Mouse (Mus musculus): ENCODE measurements around the gene Gm45623. TPM values are rescaled to one million over a fixed set of nuclear protein-coding genes. Genes with fewer than 3 reads are reported as not detected.
A peak's percentile ranks its signal among the peaks of the same experiment; 100 is the strongest.

The Gm45623 gene
- polyA plus RNA-seq, 1 experiment from 2014 or later, result 4.5 TPM

DNA sequence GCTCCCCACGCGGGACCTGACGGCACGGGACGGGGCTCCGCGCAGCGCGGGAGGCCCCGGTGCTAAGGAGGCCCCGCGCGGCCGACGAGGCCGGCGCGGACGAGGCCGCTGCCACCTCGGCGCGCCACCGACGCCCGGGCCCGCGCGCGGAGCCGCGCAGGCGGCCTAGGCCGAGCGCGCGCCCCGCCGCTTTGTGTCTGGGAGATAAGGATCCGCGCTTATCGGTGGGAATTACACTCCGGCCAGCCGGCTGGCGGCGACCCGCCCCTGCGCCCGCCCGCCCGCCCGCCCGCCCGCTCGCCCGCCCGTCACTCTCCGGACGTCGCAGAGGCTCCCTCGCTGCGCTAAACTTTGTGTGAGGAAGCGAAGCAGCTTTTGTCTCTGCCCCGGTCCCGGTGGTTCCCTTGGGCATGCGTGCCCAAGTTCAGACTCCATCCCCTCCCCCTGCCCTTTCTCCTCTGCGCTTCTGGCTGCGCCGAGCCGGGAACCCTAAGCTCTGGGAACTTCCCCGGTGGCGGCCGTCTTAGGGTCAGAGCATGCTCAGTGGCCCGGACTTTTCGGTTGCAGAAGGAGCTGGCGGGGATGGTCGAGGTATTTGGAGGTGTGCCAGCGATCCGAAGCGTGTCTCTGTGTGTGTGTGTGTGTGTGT is 50.3 kb downstream of the Gm45623 start:
- WGBS, result under 1% methylated on average over 63 of the region's 80 CpGs
- H3K4me2 ChIP-seq (replicated peaks; ENCODE audit: low read depth, low read length), result peak overlapping the region; percentile 57
- H3K27me3 ChIP-seq (ENCODE audit: control insufficient read depth, insufficient read depth, low read length), result no peaks in the 10 kb centered on the region
- peak overlapping the region; percentile 98 for H3K9ac ChIP-seq (replicated peaks; ENCODE audit: low read depth, low read length)
- no peaks in the 10 kb centered on the region for H3K9me3 ChIP-seq (ENCODE audit: control insufficient read depth, low read depth, low read length)
- H3K4me3 ChIP-seq (ENCODE audit: low read depth, low read length), result peak overlapping the region; percentile 66
- peak; percentile 59 for ATAC-seq (ENCODE audit: insufficient number of reproducible peaks, insufficient read depth, low FRiP score, low read depth)
- peaks cover 13% of the 10 kb centered on the region for H3K36me3 ChIP-seq (ENCODE audit: control insufficient read depth, insufficient read depth, low read length)
- peaks cover 27% of the 10 kb centered on the region for H3K4me1 ChIP-seq (ENCODE audit: control insufficient read depth, insufficient read depth, low read length)
- peak overlapping the region; percentile 99 for H3K27ac ChIP-seq (ENCODE audit: low read length)

- Histone ChIP-seq H3K27me3 (ENCODE audit: control insufficient read depth, insufficient read depth, low read length) (no peaks in the 10 kb centered on the region), H3K4me2 (replicated peaks; ENCODE audit: low read depth, low read length) (peak within 1 kb of the TSS; percentile 57), H3K27ac (ENCODE audit: low read length) (peak within 1 kb of the TSS; percentile 99), H3K4me3 (ENCODE audit: low read depth, low read length) (peak within 1 kb of the TSS; percentile 66), H3K9ac (replicated peaks; ENCODE audit: low read depth, low read length) (peak within 1 kb of the TSS; percentile 98), H3K4me1 (ENCODE audit: control insufficient read depth, insufficient read depth, low read length) (peaks cover 30% of the 10 kb centered on the region), H3K9me3 (ENCODE audit: control insufficient read depth, low read depth, low read length) (no peaks in the 10 kb centered on the region), H3K36me3 (ENCODE audit: control insufficient read depth, insufficient read depth, low read length) (peaks cover 11% of the 10 kb centered on the region)
- peak; percentile 77 for ATAC-seq (ENCODE audit: insufficient number of reproducible peaks, insufficient read depth, low FRiP score, low read depth)
- 4% methylated on average over 51 of the region's 62 CpGs for WGBS
Observed at GRCm38 (mm10) chr13:56702469-56703221, 51.0 kb downstream of the Gm45623 start, which contains the start of gene Smad5. Gene Smad5 (plus strand): TSS chr13:56703010.

Other genes starting within 250 kb of the Gm45623 start
- 2.5 and 3.2 TPM in 2 replicates for gene Fbxl21, start 231.4 kb downstream of the Gm45623 start, polyA plus RNA-seq (2014; fragmentation: Nextera tagmentation; extraction: Ambion mirVana)
- gene Lect2, start 205.3 kb downstream of the Gm45623 start, polyA plus RNA-seq (2014; fragmentation: Nextera tagmentation; extraction: Ambion mirVana), result not detected in 2 replicates
- gene Tgfbi, start 144.3 kb downstream of the Gm45623 start, polyA plus RNA-seq (2014; fragmentation: Nextera tagmentation; extraction: Ambion mirVana), result 123 and 134 TPM in 2 replicates
- gene Smad5, start 50.8 kb downstream of the Gm45623 start, polyA plus RNA-seq (2014; fragmentation: Nextera tagmentation; extraction: Ambion mirVana), result 51.1 and 52.7 TPM in 2 replicates
- gene Trpc7, start 142.2 kb upstream of the Gm45623 start, polyA plus RNA-seq (2014; fragmentation: Nextera tagmentation; extraction: Ambion mirVana), result 0.20 TPM in 1 of 2 replicates, not detected in the other